Mouse (Mus musculus): ENCODE data around the gene Creb3l4.

Gene Creb3l4

DNA sequence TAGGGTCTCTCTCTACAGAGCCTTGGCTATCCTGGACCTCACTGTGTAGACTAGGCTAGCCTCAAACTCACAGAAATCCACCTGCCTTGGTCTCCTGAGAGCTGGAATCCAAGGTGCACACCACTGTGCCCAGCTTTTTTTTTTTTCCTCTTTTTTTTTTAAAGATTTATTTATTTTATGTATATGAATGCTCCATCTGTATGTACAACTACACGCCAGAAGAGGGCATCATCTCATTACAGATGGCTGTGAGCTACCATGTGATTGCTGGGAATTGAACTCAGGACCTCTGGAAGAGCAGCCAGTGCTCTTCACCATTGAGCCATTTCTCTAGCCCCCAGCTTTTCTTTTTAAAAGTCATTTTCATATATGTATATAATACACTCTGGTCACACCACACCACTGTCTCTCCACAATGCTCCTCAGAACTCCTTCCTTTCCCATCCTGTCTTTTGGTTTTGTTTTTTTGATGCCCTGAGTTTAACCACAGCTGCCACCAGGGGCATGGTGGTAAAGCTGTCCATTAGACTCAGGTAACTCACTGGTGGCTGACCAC lies 27.4 kb downstream of the Creb3l4 start:
- no peak for TF ChIP-seq GATA4 (IDR thresholded peaks at IDR 0.05; ENCODE audit: insufficient replicate concordance, low read length)

DNA sequence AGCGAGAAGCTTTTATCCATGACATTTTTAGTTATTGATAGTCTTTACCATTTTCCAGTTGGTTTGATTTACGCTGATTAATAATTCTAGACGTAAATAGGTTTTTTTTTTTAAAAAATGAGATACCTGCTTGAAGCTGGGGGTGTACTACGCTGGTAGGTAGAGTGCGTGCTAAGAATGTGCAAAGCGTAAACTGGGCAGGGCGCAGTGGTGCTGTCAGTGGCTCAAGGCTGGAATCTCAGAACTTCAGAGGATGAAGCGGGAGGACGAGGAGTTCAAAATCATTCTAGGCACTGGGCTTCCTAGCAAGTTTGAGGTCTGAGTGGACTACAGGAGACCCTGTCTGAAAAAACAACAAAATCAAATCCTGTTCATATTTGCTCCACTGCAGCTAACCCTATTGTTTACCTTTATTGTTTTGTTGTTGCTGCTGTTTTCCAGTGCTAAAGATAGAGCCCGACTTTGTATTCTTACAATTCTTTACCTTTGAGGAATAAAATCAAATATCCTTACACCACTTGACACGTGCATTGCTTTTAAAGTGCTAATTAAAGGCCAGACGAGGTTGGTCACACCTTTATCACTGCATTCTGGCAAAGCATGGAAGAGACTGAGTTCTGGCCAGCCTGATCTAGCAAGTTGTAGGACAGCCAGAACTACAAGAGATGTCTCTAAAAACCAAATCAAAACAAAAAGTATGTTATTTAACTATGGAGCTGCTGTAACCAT lies 29.2 kb downstream of the Creb3l4 start:
- no peak for TF ChIP-seq GATA4 (IDR thresholded peaks at IDR 0.05; ENCODE audit: insufficient replicate concordance, low read length)

DNA sequence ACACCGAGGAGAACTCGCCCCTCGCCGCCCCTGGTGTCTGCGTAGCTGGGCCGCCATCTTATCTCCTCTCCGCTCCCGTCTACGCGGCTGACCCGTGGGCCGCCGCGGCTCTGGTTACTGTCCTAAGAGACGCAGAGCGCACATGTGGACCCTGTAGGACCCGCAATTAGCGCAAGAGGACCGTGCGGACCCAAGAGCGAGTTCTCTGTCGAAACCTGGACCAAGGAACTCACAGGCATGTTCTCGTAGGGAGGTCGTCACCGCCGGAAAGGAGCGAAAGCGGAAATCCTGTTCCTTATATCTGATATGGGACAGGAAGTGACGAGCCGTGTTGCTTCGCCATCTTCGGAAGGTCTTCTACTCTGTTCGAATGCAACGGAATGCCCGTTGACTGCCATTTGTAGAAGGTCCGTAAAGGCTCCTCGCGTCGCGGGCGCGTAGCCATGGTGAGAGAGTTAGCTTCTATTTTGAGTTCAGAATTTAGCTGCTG lies 29.9 kb downstream of the Creb3l4 start, which contains the start of the genes Rps27 and Rab13:
Gene Rps27 (minus strand): TSS at position 275 of the 490 bp plus-strand sequence.
Gene Rab13 (plus strand): TSS at position 319 of the 490 bp plus-strand sequence.
- peak; percentile 73; the same call in 1 of the 2 replicates for TF ChIP-seq GATA4 (IDR thresholded peaks at IDR 0.05; ENCODE audit: insufficient replicate concordance, low read length)

DNA sequence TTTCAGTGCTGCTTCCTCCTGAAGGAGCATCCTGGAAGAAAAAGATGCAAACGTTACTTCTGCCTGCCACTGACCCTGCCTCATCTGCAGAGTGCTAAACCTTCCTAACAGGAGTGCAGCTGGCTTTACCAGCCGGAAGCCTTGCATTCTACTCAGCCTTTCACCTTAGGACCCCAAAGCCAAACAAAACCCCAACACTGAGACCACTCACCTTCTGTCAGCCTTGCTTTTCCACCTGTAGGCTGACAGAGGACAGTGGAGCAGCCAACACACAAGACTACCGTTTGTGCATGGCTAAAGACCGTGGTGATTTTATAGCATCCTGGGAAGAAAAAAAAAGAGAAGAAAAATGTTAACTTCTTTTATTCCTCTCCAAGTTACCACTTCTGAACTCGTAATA lies 30.6 kb downstream of the Creb3l4 start:
- no peak for TF ChIP-seq GATA4 (IDR thresholded peaks at IDR 0.05; ENCODE audit: insufficient replicate concordance, low read length)

DNA sequence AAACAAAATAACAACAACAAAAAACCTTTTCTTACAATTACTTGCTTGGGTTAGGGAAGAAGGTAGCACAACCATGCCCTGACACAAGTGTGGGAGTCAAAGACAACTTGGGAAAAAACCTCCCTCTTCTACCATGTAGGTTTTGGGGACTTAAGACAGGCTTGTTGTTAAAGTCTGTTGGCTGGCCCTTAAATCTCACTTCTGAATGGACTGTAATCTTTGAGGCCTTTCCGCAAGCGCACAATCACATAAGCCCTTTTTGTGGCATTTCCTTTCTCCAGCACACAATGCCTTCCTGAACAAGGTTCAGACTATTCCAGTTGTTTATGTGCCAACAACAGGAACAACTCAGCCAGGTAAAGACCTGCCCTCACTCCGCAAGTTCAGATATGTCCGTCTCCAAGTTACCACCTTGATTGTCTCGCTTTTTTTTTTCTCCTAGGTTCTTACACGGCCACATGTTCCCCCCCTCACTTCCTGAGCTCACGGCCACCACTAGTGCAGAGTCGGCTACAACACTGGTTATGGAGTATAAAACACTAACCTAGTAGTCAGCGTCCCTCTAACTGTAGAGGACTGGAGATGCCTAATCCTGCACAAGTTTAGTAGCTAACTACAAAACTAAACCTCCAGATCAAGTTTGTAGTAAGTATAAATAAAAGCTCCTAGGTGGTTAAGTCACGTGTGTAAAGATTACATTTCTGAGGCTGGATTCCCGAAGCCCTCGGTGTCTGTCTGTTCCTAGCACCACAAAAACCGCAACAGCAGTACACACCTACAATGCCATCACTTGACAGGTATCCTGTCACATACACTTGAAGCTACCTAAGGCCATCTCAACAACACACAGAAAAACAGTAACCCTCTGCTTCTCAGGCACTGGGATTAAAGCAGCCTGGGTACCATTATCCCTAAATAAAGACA lies 31.6 kb downstream of the Creb3l4 start:
- peak; percentile 67 for TF ChIP-seq GATA4 (IDR thresholded peaks at IDR 0.05; ENCODE audit: insufficient replicate concordance, low read length)

- no peak for TF ChIP-seq GATA4 (IDR thresholded peaks at IDR 0.05; ENCODE audit: insufficient replicate concordance, low read length)
Measured at GRCm38 (mm10) chr3:90209908-90210566, 33.3 kb downstream of the Creb3l4 start.

GRCm38 (mm10) chr3:90208662-90209061 lies 34.6 kb downstream of the Creb3l4 start:
- no peak for TF ChIP-seq GATA4 (IDR thresholded peaks at IDR 0.05; ENCODE audit: insufficient replicate concordance, low read length)

GRCm38 (mm10) chr3:90204582-90204981 lies 38.7 kb downstream of the Creb3l4 start:
- TF ChIP-seq GATA4 (IDR thresholded peaks at IDR 0.05; ENCODE audit: insufficient replicate concordance, low read length): no peak

GRCm38 (mm10) chr3:90203619-90204018 lies 39.7 kb downstream of the Creb3l4 start:
- no peak for TF ChIP-seq GATA4 (IDR thresholded peaks at IDR 0.05; ENCODE audit: insufficient replicate concordance, low read length)

DNA sequence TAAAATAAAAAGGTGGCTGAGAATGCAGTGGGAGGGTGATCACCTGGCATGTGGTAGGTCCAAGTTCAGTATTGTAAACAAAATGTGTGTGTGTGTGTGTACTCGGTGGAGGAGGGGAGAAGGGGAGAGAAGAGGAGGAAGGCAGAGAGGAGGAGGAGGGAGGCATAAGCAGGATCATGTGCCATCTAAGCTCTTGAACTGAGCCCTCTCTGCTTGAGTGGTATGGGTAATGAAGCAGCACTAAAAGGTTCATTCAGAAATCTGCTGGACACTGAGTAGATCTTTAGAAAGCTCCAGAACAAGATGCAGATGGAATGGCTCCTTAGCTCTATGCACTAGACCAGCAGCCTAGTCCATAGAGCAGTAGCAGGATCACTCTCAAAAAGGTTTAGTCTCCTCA lies 40.4 kb downstream of the Creb3l4 start:
- TF ChIP-seq GATA4 (IDR thresholded peaks at IDR 0.05; ENCODE audit: insufficient replicate concordance, low read length): no peak

DNA sequence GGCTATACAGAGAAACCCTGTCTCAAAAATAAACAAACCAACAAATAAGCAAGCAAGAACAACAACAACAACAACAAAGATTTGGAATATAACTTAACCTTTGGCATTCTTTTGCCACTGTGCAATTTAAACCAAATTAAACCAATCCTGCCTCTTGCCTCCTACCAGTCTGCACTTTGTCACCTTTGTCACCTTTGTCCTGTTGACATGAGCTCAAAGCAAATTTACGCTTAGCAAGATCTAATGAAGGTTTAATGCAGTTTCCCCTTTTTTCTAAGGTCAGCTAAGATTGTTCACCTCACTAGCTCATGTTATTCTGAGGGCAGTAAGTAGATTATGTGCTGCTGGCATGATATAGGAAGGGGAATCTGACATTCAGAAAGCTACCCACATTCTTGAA lies 45.8 kb downstream of the Creb3l4 start:
- TF ChIP-seq GATA4 (IDR thresholded peaks at IDR 0.05; ENCODE audit: insufficient replicate concordance, low read length): no peak

DNA sequence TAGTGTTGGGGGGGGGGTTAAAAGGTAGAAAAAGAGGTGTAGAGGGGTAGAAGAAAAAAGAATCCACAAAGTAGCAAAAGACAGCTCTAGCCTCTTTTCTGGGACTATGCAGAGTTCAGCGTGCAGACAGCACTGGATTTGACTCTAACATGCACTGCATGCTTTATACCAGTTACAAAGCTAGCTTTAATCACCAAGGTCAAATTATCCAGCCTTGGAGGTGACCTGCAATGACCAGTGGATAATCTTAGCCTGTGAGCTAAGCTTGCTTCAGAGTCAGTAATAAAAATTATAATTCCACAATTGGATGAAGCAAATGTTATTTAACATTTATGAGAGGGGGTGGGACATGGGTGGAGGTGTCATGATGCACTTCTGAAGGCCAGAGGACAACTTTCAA lies 47.7 kb downstream of the Creb3l4 start:
- TF ChIP-seq GATA4 (IDR thresholded peaks at IDR 0.05; ENCODE audit: insufficient replicate concordance, low read length): no peak

- no peak for TF ChIP-seq GATA4 (IDR thresholded peaks at IDR 0.05; ENCODE audit: insufficient replicate concordance, low read length)
Measured at GRCm38 (mm10) chr3:90194759-90195158, 48.6 kb downstream of the Creb3l4 start.

GRCm38 (mm10) chr3:90190859-90191510 lies 52.3 kb downstream of the Creb3l4 start:
- no peak for TF ChIP-seq GATA4 (IDR thresholded peaks at IDR 0.05; ENCODE audit: insufficient replicate concordance, low read length)
